Mouse (Mus musculus): ENCODE results near the gene Cd70.

Gene Cd70

GRCm38 (mm10) chr17:57148994-57149803, at the start of gene Cd70:
Cd70 (minus strand) TSS chr17:57149777.
- DNase-seq: no peak

- DNase-seq: no peak
These were observed 48.7 kb upstream of the Cd70 start for GRCm38 (mm10) chr17:57198252-57198651.

DNA sequence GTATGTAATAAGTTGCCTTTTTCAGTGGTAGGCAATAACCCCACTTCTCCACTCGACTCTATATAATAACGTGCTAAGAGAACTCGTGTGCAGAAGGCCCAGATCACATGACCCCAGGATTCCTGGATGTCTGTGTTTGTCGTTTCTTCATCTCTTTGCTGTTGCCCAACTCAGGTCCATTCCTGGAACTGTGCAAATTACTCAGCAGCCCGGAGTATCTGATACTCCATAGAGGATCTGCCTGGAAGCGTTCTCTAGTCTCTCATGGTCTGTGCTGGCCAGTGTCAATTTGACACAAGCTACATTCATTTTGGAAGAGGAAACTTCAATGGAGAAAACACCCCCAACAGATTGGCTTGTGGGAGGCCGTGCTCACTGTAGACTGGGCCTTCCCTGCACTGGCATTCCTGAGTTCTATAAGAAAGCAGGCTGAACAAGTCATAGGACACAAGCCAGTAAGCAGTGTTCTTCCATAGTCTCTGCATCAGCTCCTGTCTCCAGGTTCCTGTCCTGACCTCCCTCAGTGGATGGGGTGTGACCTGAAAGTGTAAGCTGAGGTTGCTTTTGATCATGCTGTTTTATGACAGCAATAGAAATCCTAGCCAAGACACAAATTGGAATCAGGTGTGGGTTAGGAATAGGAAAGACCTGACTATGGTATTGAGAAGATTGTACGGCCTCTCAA, 45.9 kb upstream of the Cd70 start:
- no peak for DNase-seq

GRCm38 (mm10) chr17:57194771-57195170, 45.2 kb upstream of the Cd70 start:
- DNase-seq: no peak

- peak; percentile 7 for DNase-seq
These were observed 44.5 kb upstream of the Cd70 start, which contains the start of gene Tnfsf14 for GRCm38 (mm10) chr17:57194041-57194507. Tnfsf14 (minus strand) TSS chr17:57194177.

GRCm38 (mm10) chr17:57188510-57189192, 39.1 kb upstream of the Cd70 start:
- no peak for DNase-seq

DNA sequence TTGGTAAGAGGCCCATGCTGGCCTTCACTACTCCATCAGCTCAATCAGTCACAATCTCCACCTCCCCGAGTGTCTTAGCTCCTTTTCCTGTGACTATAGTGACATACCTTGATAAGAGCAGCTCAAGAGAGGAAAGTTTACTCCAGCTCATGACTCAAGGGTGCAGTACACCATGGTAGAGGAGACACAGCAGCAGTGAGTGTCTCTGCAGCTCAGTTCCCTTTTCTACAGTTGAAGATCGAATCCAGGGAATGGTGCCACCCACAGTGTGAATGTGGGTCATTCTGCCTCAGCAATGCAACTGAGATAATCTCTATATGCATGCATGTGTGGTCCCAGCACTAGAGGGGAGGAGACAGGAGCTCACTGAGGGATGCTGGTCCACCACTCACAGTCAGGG, 36.1 kb upstream of the Cd70 start:
- no peak for DNase-seq

DNA sequence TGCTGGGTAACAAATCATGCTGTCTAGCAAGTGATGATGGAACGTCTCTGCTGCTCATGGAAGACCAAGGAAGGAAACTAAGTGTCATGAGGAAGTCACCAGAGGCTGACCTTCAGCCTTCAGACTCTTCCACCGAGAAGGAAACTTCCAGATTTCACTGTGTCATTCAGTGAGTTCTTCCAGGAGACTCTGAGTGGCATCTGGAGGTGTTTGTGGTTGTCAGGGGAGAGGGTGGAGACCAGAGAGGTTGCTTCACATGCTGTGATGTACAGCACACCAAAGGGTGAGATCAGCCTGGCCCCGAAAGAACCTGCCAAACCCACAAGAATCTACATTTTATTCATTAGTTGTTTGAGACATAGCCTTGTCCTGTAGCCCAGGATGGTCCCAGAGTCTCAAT, 33.3 kb upstream of the Cd70 start:
- no peak for DNase-seq

DNA sequence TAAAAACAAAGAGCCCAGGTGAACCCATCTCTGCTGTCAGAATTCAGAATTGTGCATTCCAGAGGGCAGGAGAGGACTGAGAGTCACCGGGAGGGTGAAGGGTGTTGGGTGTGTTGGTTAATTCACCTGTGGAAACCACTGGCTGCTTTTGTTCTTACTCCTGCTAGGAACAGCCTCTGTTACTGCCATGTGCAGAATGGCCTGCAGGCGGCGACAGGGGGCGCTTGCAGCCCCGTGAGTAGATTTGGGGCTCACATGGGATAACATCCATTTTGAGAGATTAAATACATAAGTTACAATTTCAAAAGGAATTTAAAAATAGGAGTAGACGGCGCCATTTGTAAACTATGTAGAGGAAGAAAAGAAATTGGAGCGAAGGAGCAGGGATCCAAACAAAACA, 30.8 kb upstream of the Cd70 start:
- DNase-seq: no peak

GRCm38 (mm10) chr17:57173351-57173750, 23.8 kb upstream of the Cd70 start:
- no peak for DNase-seq

GRCm38 (mm10) chr17:57172378-57172777, 22.8 kb upstream of the Cd70 start:
- no peak for DNase-seq

DNA sequence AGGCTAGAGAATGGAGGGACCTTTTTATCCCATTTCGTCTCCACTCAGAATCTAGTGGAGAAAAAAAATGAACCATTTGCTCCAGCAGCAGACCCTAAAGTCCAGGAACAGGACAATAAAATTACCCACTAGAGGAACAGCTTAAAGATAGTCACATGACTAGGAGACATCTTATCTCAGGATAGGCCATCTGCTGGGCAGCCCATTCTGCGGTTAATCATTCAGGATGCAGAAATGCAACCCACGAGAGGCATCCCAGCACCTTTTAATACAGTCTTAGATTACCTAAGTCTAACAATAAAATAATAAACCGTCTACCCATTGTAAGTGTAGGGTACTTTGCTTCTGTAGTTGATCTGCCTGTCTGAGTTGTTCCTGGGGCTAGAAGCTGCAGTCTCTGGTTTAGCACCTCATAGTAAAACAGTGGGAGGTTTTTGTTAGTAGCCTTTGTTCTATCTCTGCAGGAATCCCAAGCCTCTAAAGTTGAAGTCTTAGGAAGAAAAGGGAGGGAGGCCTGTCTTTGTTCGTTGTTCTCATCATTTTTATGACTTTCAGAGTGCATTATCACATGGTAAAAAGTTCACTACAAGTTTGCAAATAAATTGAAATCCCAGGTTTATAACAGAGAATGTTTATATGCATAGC, 21.2 kb upstream of the Cd70 start:
- no peak for DNase-seq

DNA sequence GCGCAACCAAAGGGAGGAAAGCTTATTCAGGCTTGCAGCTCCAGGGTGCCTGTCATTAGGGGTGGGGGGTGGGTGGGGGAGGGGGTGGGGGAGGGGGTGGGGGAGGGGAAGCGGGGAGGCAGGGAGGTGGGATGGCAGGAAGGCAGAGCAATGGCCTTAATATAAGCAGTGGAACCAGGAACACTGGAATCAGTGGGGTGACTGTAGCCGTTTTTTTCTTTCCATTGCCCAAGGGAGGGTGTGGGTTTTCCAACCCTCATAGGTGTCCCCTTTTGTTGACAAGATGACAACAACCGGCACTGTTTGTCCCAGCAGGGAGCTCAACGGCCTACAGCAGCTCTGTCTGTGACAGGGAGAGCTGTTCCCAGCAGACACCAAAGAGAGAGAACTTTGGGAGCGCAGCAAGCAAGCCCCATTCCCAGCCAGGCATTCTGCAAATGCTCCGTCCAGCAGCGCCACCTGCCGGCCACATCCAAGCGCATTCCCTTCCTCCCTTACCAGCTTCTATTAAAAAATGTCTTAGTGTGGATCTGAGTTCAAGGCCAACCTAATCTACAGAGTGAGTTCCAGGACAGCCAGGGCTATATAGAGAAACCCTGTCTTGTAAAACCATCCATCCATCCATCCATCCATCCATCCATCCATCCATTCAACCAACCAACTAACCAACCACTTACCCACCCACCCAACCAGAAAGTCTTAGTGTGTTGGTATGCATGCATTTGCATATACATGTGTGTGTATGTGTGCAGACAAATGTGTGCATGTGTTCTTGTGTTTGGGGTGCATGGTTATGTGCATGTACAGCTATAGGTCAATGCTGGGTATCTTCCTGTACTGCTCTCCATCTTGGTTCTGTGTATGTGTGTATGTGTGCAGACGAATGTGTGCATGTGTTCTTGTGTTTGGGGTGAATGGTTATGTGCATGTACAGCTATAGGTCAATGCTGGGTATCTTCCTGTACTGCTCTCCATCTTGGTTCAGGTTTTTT, 17.5 kb upstream of the Cd70 start:
- DNase-seq: peak; percentile 73

GRCm38 (mm10) chr17:57153787-57154186, 4.2 kb upstream of the Cd70 start:
- no peak for DNase-seq

DNA sequence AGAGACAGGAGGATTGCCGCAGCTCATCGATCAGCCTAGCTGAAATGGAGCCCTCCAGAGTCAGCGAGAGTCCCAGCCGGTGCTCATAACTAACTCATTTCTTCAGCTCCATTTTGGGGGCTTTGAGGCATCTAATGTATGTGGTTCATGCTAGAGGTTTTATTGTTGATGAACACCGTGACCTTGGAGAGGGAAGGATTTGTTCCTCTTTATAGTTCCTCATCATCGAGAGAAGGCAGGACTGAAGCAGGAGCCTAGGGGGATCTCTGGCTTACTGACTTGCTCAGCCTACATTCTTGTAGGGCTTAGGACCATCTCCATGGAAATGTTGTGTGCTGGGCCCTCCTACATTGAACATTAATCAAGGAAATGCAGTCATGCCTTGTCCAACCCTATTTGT, 3.4 kb upstream of the Cd70 start:
- DNase-seq: no peak

DNA sequence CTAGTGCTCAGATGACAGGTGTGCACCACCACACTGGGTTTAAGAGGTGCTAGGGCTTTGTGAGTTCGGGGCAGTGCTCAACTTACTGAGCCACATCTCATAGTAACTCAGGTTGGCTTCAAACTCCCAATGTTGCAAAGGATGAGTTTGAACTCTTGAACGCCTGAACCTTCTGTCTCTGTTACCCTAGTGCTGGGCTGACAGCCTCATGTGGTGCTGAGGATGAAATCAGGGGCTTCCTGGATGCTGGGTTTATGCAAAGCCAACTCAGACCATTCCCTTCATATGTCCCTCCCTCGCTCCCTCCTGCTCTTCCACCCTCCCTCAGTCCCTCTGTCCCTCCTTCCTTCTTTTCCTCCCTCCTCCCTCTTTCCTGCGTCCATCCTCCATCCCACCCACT, 1.2 kb downstream of the Cd70 start:
- no peak for DNase-seq

DNA sequence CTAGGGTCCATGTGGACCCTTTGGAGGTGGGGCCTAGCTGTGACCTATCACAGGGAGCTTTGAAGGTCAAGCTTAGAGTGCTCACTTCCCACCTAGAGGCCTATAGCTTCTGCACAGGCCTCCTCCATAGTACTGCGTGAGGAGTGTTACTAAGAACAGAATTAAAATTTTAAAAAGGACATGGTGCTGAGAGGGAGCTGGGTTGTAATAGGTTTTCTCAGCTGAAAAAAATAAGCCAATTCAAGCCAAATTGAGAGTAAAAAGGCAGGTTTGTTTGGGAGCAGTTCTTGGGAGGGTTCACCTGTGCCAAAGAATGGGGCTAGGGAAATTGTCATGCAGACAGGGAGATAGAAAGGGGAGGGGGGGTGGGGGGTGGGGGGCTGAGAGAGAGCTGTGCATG, 4.5 kb downstream of the Cd70 start:
- DNase-seq: no peak

DNA sequence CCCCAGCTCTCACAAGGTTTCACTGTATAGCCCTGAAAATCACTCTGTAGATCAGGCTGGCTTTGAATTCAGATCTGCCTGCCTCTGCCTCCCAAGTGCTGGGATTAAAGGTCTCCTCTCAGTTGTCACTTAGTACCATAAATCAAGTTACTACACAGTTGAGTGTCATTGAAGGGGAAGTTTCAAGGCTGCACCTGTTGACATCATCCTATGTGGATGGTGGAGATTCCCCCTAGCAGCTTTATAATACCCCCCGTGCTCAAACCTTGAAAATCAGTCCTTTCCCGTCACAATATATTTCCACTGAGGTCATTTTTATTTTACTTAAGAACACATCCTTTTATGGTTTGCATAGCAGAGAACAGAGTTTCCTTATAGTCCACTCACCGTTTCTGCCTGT, 5.9 kb downstream of the Cd70 start:
- DNase-seq: no peak

DNA sequence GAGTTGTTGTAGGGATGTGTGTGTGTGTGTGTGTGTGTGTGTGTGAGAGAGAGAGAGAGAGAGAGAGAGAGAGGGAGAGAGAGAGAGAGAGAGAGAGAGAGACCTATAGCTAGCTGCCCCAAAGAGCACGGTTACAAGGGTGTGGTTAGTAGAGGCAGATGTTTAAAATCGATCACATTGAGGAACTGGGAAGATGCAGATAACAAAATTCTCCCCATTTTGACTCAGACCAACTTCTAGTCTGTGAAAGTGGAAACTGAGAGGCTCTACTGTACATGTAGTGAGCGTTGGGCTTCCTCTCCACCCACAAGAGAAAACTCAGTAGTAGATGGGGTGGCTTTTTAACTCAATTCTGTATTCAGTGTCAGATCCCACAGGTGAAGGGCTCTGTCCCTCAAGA, 9.9 kb downstream of the Cd70 start:
- DNase-seq: no peak

DNA sequence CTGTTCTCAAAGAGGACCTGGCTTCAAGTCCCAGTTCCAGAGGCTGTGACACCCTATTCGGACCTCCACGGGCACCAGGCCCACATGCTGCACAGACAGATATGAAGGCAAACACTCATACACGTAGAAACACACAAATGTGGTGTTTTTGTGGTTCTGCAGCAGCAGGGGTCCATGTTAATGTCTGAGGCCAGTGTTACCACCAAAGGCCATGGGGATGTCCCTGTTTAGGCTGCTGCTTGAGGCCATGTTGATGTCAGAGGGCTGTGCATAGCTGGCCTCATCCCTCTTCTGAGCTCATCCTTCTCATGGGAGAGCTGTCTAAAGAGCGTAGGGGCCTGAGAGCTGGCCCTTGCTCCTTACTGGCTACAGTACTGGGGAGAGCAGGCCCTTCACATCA, 10.9 kb downstream of the Cd70 start:
- no peak for DNase-seq

DNA sequence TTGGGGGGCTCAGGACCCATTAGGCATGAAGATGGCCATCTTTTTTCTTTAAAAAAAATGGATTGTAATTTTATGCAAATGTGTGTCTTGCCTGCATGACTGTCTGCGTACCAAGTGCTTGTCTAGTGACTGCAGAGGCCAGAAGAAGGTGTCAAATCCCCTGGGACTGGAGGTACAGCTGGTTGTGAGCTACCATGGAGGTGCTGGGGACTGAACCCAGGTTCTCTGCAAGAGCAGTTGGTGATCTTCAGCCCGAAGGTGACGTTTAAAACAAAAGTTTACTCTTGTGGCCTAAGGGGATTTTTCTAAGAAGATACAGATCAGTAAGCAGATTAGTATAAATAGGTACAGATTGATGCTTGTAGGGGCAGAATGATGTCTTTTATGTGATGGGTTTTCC, 13.9 kb downstream of the Cd70 start:
- DNase-seq: no peak

GRCm38 (mm10) chr17:57134693-57135092, 14.9 kb downstream of the Cd70 start:
- no peak for DNase-seq
